Mouse (Mus musculus): ENCODE data around the gene Tnfsf15.

- TF ChIP-seq CTCF (conservative IDR thresholded peaks at IDR 0.05; ENCODE audit: low read length): no peak
- TF ChIP-seq POU5F1 (IDR thresholded peaks at IDR 0.05; ENCODE audit: borderline replicate concordance, low read length): no peak
- no peak for TF ChIP-seq NANOG (IDR thresholded peaks at IDR 0.05; ENCODE audit: borderline replicate concordance, low read length)
Measured at GRCm38 (mm10) chr4:63753855-63754254, 8.9 kb upstream of the Tnfsf15 start.
